Mouse (Mus musculus): ENCODE measurements around the gene Mmp20.

DNA sequence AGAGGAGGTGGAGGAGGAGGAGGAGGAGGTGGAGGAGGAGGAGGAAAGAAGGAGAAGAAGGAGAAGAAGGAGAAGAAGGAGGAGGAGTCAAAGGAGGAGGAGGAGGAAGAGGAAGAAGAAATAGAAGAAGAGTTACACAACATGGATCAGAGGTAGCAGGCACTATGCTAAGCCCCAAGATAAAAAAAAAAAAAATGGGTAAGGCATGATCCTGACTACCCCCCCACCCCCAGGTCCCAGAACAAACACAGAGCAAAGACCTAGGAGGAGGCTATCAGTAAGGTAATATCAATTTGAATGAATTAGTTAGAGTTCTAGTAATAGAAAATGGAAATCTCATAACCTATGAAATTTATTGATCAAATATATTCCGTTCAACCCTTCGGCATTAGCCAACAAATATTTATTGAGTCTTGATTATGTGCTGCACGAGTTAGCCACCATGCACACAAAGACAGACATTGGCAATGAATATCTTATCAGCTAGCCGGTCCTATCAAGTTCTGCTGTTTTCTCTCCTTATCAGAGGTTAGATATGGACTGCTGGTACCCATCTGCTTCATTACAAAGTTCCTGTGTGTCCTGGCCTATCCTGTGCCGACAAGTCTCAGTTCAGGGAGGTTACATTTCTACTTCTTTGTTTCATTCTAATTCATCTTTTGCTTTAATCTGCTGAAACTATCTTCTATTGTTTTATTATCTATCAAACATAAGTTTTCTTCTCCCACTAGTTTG lies 24.5 kb downstream of the Mmp20 start:
- no peak for TF ChIP-seq POLR2A (IDR thresholded peaks at IDR 0.05; ENCODE audit: borderline replicate concordance, low read depth, low read length)
- TF ChIP-seq CTCF (IDR thresholded peaks at IDR 0.05; ENCODE audit: low read depth, low read length) = no peak
